Mouse (Mus musculus) kidney, adult 18-20 months (tissue): ENCODE measurements around the gene Rbms3.

ENCODE experiments used
- DNase-seq: peaks from one replicate; pipeline ENCODE4 v3.0.0; 2021

Rbms3 gene

GRCm38 (mm10) chr9:117089409-117090147, 540.1 kb downstream of the Rbms3 start:
- DNase-seq, result peak; percentile 84

- no peak for DNase-seq
These were observed 541.4 kb downstream of the Rbms3 start for GRCm38 (mm10) chr9:117088309-117088708.

GRCm38 (mm10) chr9:117085706-117086105, 544.0 kb downstream of the Rbms3 start:
- DNase-seq, result no peak

- no peak for DNase-seq
These were observed 545.2 kb downstream of the Rbms3 start for GRCm38 (mm10) chr9:117084471-117084870.

GRCm38 (mm10) chr9:117079471-117079870, 550.2 kb downstream of the Rbms3 start:
- DNase-seq, result no peak

- DNase-seq, result no peak
These were observed 552.2 kb downstream of the Rbms3 start for GRCm38 (mm10) chr9:117077548-117077947.

- DNase-seq, result no peak
These were observed 552.9 kb downstream of the Rbms3 start for GRCm38 (mm10) chr9:117076785-117077184.

GRCm38 (mm10) chr9:117072433-117073099, 557.1 kb downstream of the Rbms3 start:
- DNase-seq, result no peak

GRCm38 (mm10) chr9:117070616-117071015, 559.1 kb downstream of the Rbms3 start:
- DNase-seq, result no peak

- no peak for DNase-seq
These were observed 560.5 kb downstream of the Rbms3 start for GRCm38 (mm10) chr9:117069232-117069631.

GRCm38 (mm10) chr9:117067703-117068419, 561.9 kb downstream of the Rbms3 start:
- DNase-seq, result peak; percentile 35

GRCm38 (mm10) chr9:117066502-117066901, 563.2 kb downstream of the Rbms3 start:
- DNase-seq, result no peak

GRCm38 (mm10) chr9:117065601-117066000, 564.1 kb downstream of the Rbms3 start:
- DNase-seq, result no peak

- DNase-seq, result no peak
These were observed 570.1 kb downstream of the Rbms3 start for GRCm38 (mm10) chr9:117059586-117059985.

GRCm38 (mm10) chr9:117059135-117059534, 570.6 kb downstream of the Rbms3 start:
- DNase-seq, result no peak

- no peak for DNase-seq
These were observed 577.8 kb downstream of the Rbms3 start for GRCm38 (mm10) chr9:117051935-117052334.

GRCm38 (mm10) chr9:117048641-117049040, 581.1 kb downstream of the Rbms3 start:
- no peak for DNase-seq

- DNase-seq, result no peak
These were observed 587.7 kb downstream of the Rbms3 start for GRCm38 (mm10) chr9:117041993-117042366.

- no peak for DNase-seq
These were observed 588.3 kb downstream of the Rbms3 start for GRCm38 (mm10) chr9:117041291-117041992.

GRCm38 (mm10) chr9:117039941-117040453, 589.7 kb downstream of the Rbms3 start:
- no peak for DNase-seq

- no peak for DNase-seq
These were observed 597.0 kb downstream of the Rbms3 start for GRCm38 (mm10) chr9:117032690-117033089.

GRCm38 (mm10) chr9:117031237-117031636, 598.5 kb downstream of the Rbms3 start:
- no peak for DNase-seq

- peak; percentile 86 for DNase-seq
These were observed 598.9 kb downstream of the Rbms3 start for GRCm38 (mm10) chr9:117030837-117031236.
